Mouse (Mus musculus) kidney, adult 8-10 months (tissue): Measurements from ENCODE around the gene Nt5c2.

Experiments used
- DNase-seq, 2 experiments: peaks; one replicate each; pipeline ENCODE4 v3.0.0; 2022

Nt5c2 gene

GRCm38 (mm10) chr19:46915406-46916080 is 99.4 kb downstream of the Nt5c2 start:
- DNase-seq: peak in 1 of 2 experiments; percentile 31

GRCm38 (mm10) chr19:46913626-46914025 is 101.3 kb downstream of the Nt5c2 start:
- peak; percentile 25 to 39 for DNase-seq

GRCm38 (mm10) chr19:46911492-46911891 is 103.5 kb downstream of the Nt5c2 start:
- no peak for DNase-seq

- DNase-seq: peak in 1 of 2 experiments; percentile 39
Observed at GRCm38 (mm10) chr19:46908977-46909376, 106.0 kb downstream of the Nt5c2 start.

GRCm38 (mm10) chr19:46908207-46908606 is 106.7 kb downstream of the Nt5c2 start:
- DNase-seq: no peak

GRCm38 (mm10) chr19:46905971-46906370 is 109.0 kb downstream of the Nt5c2 start:
- DNase-seq: no peak

- no peak for DNase-seq
Observed at GRCm38 (mm10) chr19:46905383-46905782, 109.6 kb downstream of the Nt5c2 start.

GRCm38 (mm10) chr19:46904907-46905306 is 110.0 kb downstream of the Nt5c2 start:
- no peak for DNase-seq

- no peak for DNase-seq
Observed at GRCm38 (mm10) chr19:46903379-46903778, 111.6 kb downstream of the Nt5c2 start.

- no peak for DNase-seq
Observed at GRCm38 (mm10) chr19:46901323-46901722, 113.6 kb downstream of the Nt5c2 start.

- DNase-seq: no peak
Observed at GRCm38 (mm10) chr19:46900786-46901185, 114.2 kb downstream of the Nt5c2 start.

- DNase-seq: no peak
Observed at GRCm38 (mm10) chr19:46899871-46900270, 115.1 kb downstream of the Nt5c2 start.

- DNase-seq: peak; percentile 41 to 42
Observed at GRCm38 (mm10) chr19:46899306-46899705, 115.6 kb downstream of the Nt5c2 start.

GRCm38 (mm10) chr19:46898222-46898621 is 116.7 kb downstream of the Nt5c2 start:
- no peak for DNase-seq

GRCm38 (mm10) chr19:46897135-46897534 is 117.8 kb downstream of the Nt5c2 start:
- no peak for DNase-seq

GRCm38 (mm10) chr19:46893484-46893883 is 121.5 kb downstream of the Nt5c2 start:
- no peak for DNase-seq

GRCm38 (mm10) chr19:46892856-46893255 is 122.1 kb downstream of the Nt5c2 start:
- DNase-seq: no peak

- no peak for DNase-seq
Observed at GRCm38 (mm10) chr19:46890657-46891056, 124.3 kb downstream of the Nt5c2 start.

- no peak for DNase-seq
Observed at GRCm38 (mm10) chr19:46889666-46890065, 125.3 kb downstream of the Nt5c2 start.

GRCm38 (mm10) chr19:46887811-46888527 is 127.0 kb downstream of the Nt5c2 start:
- no peak for DNase-seq

GRCm38 (mm10) chr19:46886826-46887225 is 128.1 kb downstream of the Nt5c2 start:
- DNase-seq: no peak

GRCm38 (mm10) chr19:46885365-46885764 is 129.6 kb downstream of the Nt5c2 start:
- no peak for DNase-seq

GRCm38 (mm10) chr19:46879876-46880275 is 135.1 kb downstream of the Nt5c2 start:
- peak; percentile 60 to 65 for DNase-seq

GRCm38 (mm10) chr19:46878346-46878745 is 136.6 kb downstream of the Nt5c2 start:
- peak; percentile 69 to 74 for DNase-seq
